Comparison of ENCODE assay signal across 17 mouse cellular contexts in the genomic region with DNA sequence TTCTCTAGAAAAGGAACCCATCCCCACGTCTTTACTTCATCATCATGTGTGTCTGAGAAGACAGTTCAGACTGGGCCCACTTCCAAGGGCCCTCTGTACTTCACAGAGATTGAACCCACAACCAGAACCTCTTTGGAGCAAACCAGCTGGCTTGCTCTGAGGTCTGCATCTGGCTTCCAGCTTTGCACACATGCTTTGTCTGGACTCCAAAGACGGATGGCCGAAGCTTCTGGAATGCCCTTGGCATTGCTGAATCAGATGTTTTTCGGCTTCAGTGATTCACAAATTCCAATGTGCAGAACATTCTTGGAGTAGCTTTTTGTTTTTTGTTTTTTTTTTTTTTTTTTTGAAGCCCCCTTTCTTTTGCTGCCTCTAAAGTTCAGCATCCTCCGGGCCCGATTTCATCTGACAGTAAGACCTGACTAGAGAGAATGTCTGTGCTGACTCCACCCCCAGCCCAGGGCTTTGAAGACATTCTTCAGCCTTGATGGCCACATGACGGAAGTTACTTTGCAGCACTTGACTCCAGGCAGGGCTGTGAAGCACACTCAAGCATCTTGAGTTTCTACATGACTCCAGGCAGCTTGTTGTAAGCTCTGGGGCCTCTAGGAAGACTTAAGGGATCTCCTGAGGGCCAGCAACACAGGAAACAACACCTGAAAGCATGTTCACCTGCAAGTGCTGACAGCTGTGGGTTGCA.
DNase-seq lines count a peak whose midpoint lies in the region; ATAC-seq and TF ChIP-seq lines count a peak whose summit lies in the region.
"Had no signal": no experiment of that assay in that cellular context is flagged by ENCODE, and none has a peak within 500 bp of the region (broad histone marks: within the 10 kb centered on the region; RNA-seq: fewer than 3 reads in every experiment).

No protein-coding gene starts in this region.

- H3K9me3 ChIP-seq in kidney, embryonic 14.5 days (ENCODE audit: control insufficient read depth, low read length), result no peaks in the 10 kb centered on the region
- no peaks in the 10 kb centered on the region for H3K9me3 ChIP-seq in lung, embryonic 16.5 days (ENCODE audit: control insufficient read depth, low read length)
- H3K9me3 ChIP-seq: forebrain, embryonic 12.5 days; limb, embryonic 13.5 days; midbrain, embryonic 13.5 days had no signal

- no peak for TF ChIP-seq POLR2A in kidney, adult 2 months (IDR thresholded peaks at IDR 0.05; ENCODE audit: low read depth, low read length)

- no peak overlapping the region for H3K4me3 ChIP-seq in kidney, adult 2 months (ENCODE audit: insufficient read depth, low read depth, low read length)
- no peak overlapping the region for H3K4me3 ChIP-seq in kidney, embryonic 14.5 days (ENCODE audit: low read length)
- H3K4me3 ChIP-seq in lung, embryonic 16.5 days (ENCODE audit: low read length), result no peak overlapping the region
- H3K4me3 ChIP-seq: forebrain, embryonic 12.5 days; limb, embryonic 13.5 days; midbrain, embryonic 13.5 days had no signal

- no peak for TF ChIP-seq CTCF in kidney, adult 2 months (conservative IDR thresholded peaks at IDR 0.05; ENCODE audit: insufficient read depth, insufficient read length, low read depth, low read length)

- no peaks in the 10 kb centered on the region for H3K36me3 ChIP-seq in kidney, adult 2 months (ENCODE audit: control insufficient read depth, insufficient read depth, low read length)
- no peaks in the 10 kb centered on the region for H3K36me3 ChIP-seq in kidney, embryonic 14.5 days (ENCODE audit: control insufficient read depth, insufficient read depth, low read length)
- H3K36me3 ChIP-seq in lung, embryonic 16.5 days (ENCODE audit: control insufficient read depth, insufficient read depth, low read length), result no peaks in the 10 kb centered on the region
- H3K36me3 ChIP-seq: forebrain, embryonic 12.5 days had no signal

- H3K4me2 ChIP-seq in kidney, embryonic 14.5 days (replicated peaks; ENCODE audit: low read depth, low read length), result no peak overlapping the region
- H3K4me2 ChIP-seq in lung, embryonic 16.5 days (ENCODE audit: low read depth, low read length), result no peak overlapping the region
- H3K4me2 ChIP-seq: forebrain, embryonic 12.5 days; limb, embryonic 13.5 days; midbrain, embryonic 13.5 days had no signal

- no peak for ATAC-seq in kidney, embryonic 14.5 days (ENCODE audit: low FRiP score, low TSS enrichment)
- ATAC-seq in lung, embryonic 16.5 days (ENCODE audit: low read depth), result peak; percentile 74
- ATAC-seq in erythroblast, adult 5-6 weeks (replicated peaks; ENCODE audit: low FRiP score, poor library complexity, severe bottlenecking), result no peak
- no peak for ATAC-seq in granulocyte monocyte progenitor cell, adult 5-6 weeks (replicated peaks; ENCODE audit: poor library complexity, severe bottlenecking)
- ATAC-seq: hindbrain, embryonic 16.5 days; liver, postnatal 0 days; midbrain, embryonic 13.5 days; Patski had no signal

- no peaks in the 10 kb centered on the region for H3K4me1 ChIP-seq in kidney, adult 2 months (ENCODE audit: control insufficient read depth, insufficient read depth, low read length)
- H3K4me1 ChIP-seq in kidney, embryonic 14.5 days (ENCODE audit: control insufficient read depth, insufficient read depth, low read length), result no peaks in the 10 kb centered on the region
- peaks cover 10% of the 10 kb centered on the region for H3K4me1 ChIP-seq in lung, embryonic 16.5 days (replicated peaks; ENCODE audit: control insufficient read depth, insufficient read depth, low read length)
- H3K4me1 ChIP-seq: forebrain, embryonic 12.5 days; midbrain, embryonic 13.5 days had no signal

- no peaks in the 10 kb centered on the region for H3K27me3 ChIP-seq in kidney, adult 2 months (replicated peaks; ENCODE audit: control insufficient read depth, insufficient read depth, low read length)
- H3K27me3 ChIP-seq in kidney, embryonic 14.5 days (ENCODE audit: control insufficient read depth, insufficient read depth, low read length), result no peaks in the 10 kb centered on the region
- no peaks in the 10 kb centered on the region for H3K27me3 ChIP-seq in lung, embryonic 16.5 days (ENCODE audit: control insufficient read depth, insufficient read depth, low read depth, low read length)
- H3K27me3 ChIP-seq: CH12.LX; forebrain, embryonic 12.5 days; limb, embryonic 13.5 days; midbrain, embryonic 13.5 days; Patski had no signal

- no peak overlapping the region for H3K27ac ChIP-seq in kidney, adult 2 months (ENCODE audit: insufficient read depth, low read depth, low read length)
- H3K27ac ChIP-seq in kidney, embryonic 14.5 days (ENCODE audit: low read depth, low read length), result no peak overlapping the region
- H3K27ac ChIP-seq in lung, embryonic 16.5 days (ENCODE audit: low read length), result peak overlapping the region; percentile 32
- H3K27ac ChIP-seq: forebrain, embryonic 12.5 days; limb, embryonic 13.5 days; midbrain, embryonic 13.5 days had no signal

- peak; percentile 28 for DNase-seq in kidney, adult 2 months
- DNase-seq in Muller cell, postnatal 12 days (ENCODE audit: inconsistent ontology term), result peak; percentile 84
- DNase-seq in adrenal gland, postnatal 10 days, result peak; percentile 28
- DNase-seq: cerebellum, adult 18-20 months; kidney, postnatal 25 days; liver, postnatal 0 days; right cerebral cortex, postnatal 4 days had no signal

- WGBS in kidney, adult 2 months, result 47% methylated on average over 7 of the region's 7 CpGs
- WGBS in kidney, embryonic 14.5 days, result 79% methylated on average over 7 of the region's 7 CpGs
- WGBS in lung, embryonic 16.5 days, result 42% methylated on average over 7 of the region's 7 CpGs

- no peak overlapping the region for H3K9ac ChIP-seq in kidney, embryonic 14.5 days (ENCODE audit: low read depth, low read length)
- no peak overlapping the region for H3K9ac ChIP-seq in lung, embryonic 16.5 days (ENCODE audit: low read length)
- H3K9ac ChIP-seq: forebrain, embryonic 12.5 days; limb, embryonic 13.5 days; liver, postnatal 0 days; midbrain, embryonic 13.5 days had no signal

Comparison
In these comparisons a context has a peak if more than half of its experiments do, and no peak if none do; other contexts are left out.
1. DNase-seq: peak in every context shown above with its lines; median percentile 84 in Muller cell, postnatal 12 days; 28 in kidney, adult 2 months; 28 in adrenal gland, postnatal 10 days.